Mouse (Mus musculus): ENCODE data around the gene Oaz1. TPM values are rescaled to one million over a fixed set of nuclear protein-coding genes. Genes with fewer than 3 reads are reported as not detected.
"Not testable (repeated sequence)": the region's sequence is repeated elsewhere in the genome, so short reads cannot be mapped to it uniquely, and the experiment has no call there.

The Oaz1 gene
- polyA plus RNA-seq, 1 experiment from 2014 or later: 1,272 TPM

- peak overlapping the region; percentile 98 for H3K4me2 ChIP-seq (ENCODE audit: low read length)
- peaks cover 11% of the 10 kb centered on the region for H3K36me3 ChIP-seq (ENCODE audit: control insufficient read depth, insufficient read depth, low read length)
- no peak for ATAC-seq
- peaks cover 12% of the 10 kb centered on the region for H3K4me1 ChIP-seq (ENCODE audit: control insufficient read depth, insufficient read depth, low read depth, low read length)
- H3K9me3 ChIP-seq (ENCODE audit: control insufficient read depth, low read length): no peaks in the 10 kb centered on the region
- H3K27me3 ChIP-seq (replicated peaks; ENCODE audit: control insufficient read depth, insufficient read depth, low read length): no peaks in the 10 kb centered on the region
- WGBS: 76% methylated on average over 10 of the region's 10 CpGs
- peak overlapping the region; percentile 77 for H3K4me3 ChIP-seq (ENCODE audit: low read length)
- no peak overlapping the region for H3K27ac ChIP-seq (ENCODE audit: low read depth, low read length)
- peak overlapping the region; percentile 92 for H3K9ac ChIP-seq (ENCODE audit: low read depth, low read length)
These were observed 1.5 kb downstream of the Oaz1 start for GRCm38 (mm10) chr10:80827870-80828420.

- H3K9ac ChIP-seq (ENCODE audit: low read depth, low read length): not testable (repeated sequence)
These were observed 2.1 kb downstream of the Oaz1 start for GRCm38 (mm10) chr10:80828587-80828986.

GRCm38 (mm10) chr10:80829359-80830278, 3.2 kb downstream of the Oaz1 start:
- Histone ChIP-seq H3K4me2 (ENCODE audit: low read length) (no peak overlapping the region), H3K4me3 (ENCODE audit: low read length) (no peak overlapping the region), H3K4me1 (ENCODE audit: control insufficient read depth, insufficient read depth, low read depth, low read length) (peaks cover 12% of the 10 kb centered on the region), H3K36me3 (ENCODE audit: control insufficient read depth, insufficient read depth, low read length) (peaks cover 14% of the 10 kb centered on the region), H3K27ac (ENCODE audit: low read depth, low read length) (no peak overlapping the region), H3K9me3 (ENCODE audit: control insufficient read depth, low read length) (0 out of 2 replicates have a peak, but pooled peaks cover 1% of the 10 kb centered on the region), H3K27me3 (replicated peaks; ENCODE audit: control insufficient read depth, insufficient read depth, low read length) (peaks cover 10% of the 10 kb centered on the region), H3K9ac (ENCODE audit: low read depth, low read length) (no peak overlapping the region)
- no peak for ATAC-seq
- 88% methylated on average over 1 of the region's 1 CpGs for WGBS

More at GRCm38 (mm10) chr10:80828587-80828986, 2.1 kb downstream of the Oaz1 start:
- not testable (repeated sequence) for ATAC-seq; H3K27ac ChIP-seq (ENCODE audit: low read depth, low read length); H3K27me3 ChIP-seq (replicated peaks; ENCODE audit: control insufficient read depth, insufficient read depth, low read length); H3K9me3 ChIP-seq (ENCODE audit: control insufficient read depth, low read length)
- Histone ChIP-seq H3K4me3 (ENCODE audit: low read length) (peak overlapping the region; percentile 77; the same call in 1 of the 2 replicates), H3K36me3 (ENCODE audit: control insufficient read depth, insufficient read depth, low read length) (peaks cover 11% of the 10 kb centered on the region), H3K4me1 (ENCODE audit: control insufficient read depth, insufficient read depth, low read depth, low read length) (peaks cover 12% of the 10 kb centered on the region), H3K4me2 (ENCODE audit: low read length) (peak overlapping the region; percentile 98)
- WGBS: 79% methylated on average over 9 of the region's 9 CpGs

GRCm38 (mm10) chr10:80831136-80831535, 4.7 kb downstream of the Oaz1 start:
- peaks cover 19% of the 10 kb centered on the region for H3K36me3 ChIP-seq (ENCODE audit: control insufficient read depth, insufficient read depth, low read length)
- H3K9ac ChIP-seq (ENCODE audit: low read depth, low read length): no peak overlapping the region
- H3K9me3 ChIP-seq (ENCODE audit: control insufficient read depth, low read length): 0 out of 2 replicates have a peak, but pooled peaks cover 4% of the 10 kb centered on the region
- H3K4me2 ChIP-seq (ENCODE audit: low read length): no peak overlapping the region
- H3K27me3 ChIP-seq (replicated peaks; ENCODE audit: control insufficient read depth, insufficient read depth, low read length): peaks cover 21% of the 10 kb centered on the region
- ATAC-seq: no peak
- H3K27ac ChIP-seq (ENCODE audit: low read depth, low read length): no peak overlapping the region
- 8% methylated on average over 9 of the region's 9 CpGs for WGBS
- no peak overlapping the region for H3K4me3 ChIP-seq (ENCODE audit: low read length)
- H3K4me1 ChIP-seq (ENCODE audit: control insufficient read depth, insufficient read depth, low read depth, low read length): peaks cover 12% of the 10 kb centered on the region

GRCm38 (mm10) chr10:80832818-80833217, 6.4 kb downstream of the Oaz1 start:
- H3K4me1 ChIP-seq (ENCODE audit: control insufficient read depth, insufficient read depth, low read depth, low read length): peaks cover 8% of the 10 kb centered on the region
- no peak overlapping the region for H3K4me3 ChIP-seq (ENCODE audit: low read length)
- H3K4me2 ChIP-seq (ENCODE audit: low read length): no peak overlapping the region
- H3K9ac ChIP-seq (ENCODE audit: low read depth, low read length): no peak overlapping the region
- WGBS: 48% methylated on average over 7 of the region's 7 CpGs
- H3K9me3 ChIP-seq (ENCODE audit: control insufficient read depth, low read length): 0 out of 2 replicates have a peak, but pooled peaks cover 4% of the 10 kb centered on the region
- peaks cover 19% of the 10 kb centered on the region for H3K36me3 ChIP-seq (ENCODE audit: control insufficient read depth, insufficient read depth, low read length)
- H3K27me3 ChIP-seq (replicated peaks; ENCODE audit: control insufficient read depth, insufficient read depth, low read length): peaks cover 21% of the 10 kb centered on the region
- ATAC-seq: no peak
- no peak overlapping the region for H3K27ac ChIP-seq (ENCODE audit: low read depth, low read length)

- no peak overlapping the region; the same call in 1 of the 2 replicates for H3K9ac ChIP-seq (ENCODE audit: low read depth, low read length)
- H3K4me1 ChIP-seq (ENCODE audit: control insufficient read depth, insufficient read depth, low read depth, low read length): no peaks in the 10 kb centered on the region; the same call in 1 of the 2 replicates
- 0 out of 2 replicates have a peak overlapping the region, but pooled peaks have one; percentile 12 for H3K4me2 ChIP-seq (ENCODE audit: low read length)
- WGBS: 43% methylated on average over 30 of the region's 30 CpGs
- H3K9me3 ChIP-seq (ENCODE audit: control insufficient read depth, low read length): 0 out of 2 replicates have a peak, but pooled peaks cover 4% of the 10 kb centered on the region
- peaks cover 8% of the 10 kb centered on the region; the same call in 1 of the 2 replicates for H3K36me3 ChIP-seq (ENCODE audit: control insufficient read depth, insufficient read depth, low read length)
- H3K27me3 ChIP-seq (replicated peaks; ENCODE audit: control insufficient read depth, insufficient read depth, low read length): peaks cover 21% of the 10 kb centered on the region
- H3K27ac ChIP-seq (ENCODE audit: low read depth, low read length): no peak overlapping the region
- ATAC-seq: 0 out of 2 replicates have a peak, but pooled peaks have one; percentile 9
- H3K4me3 ChIP-seq (ENCODE audit: low read length): no peak overlapping the region
These were observed 9.2 kb downstream of the Oaz1 start for GRCm38 (mm10) chr10:80835617-80836016.

GRCm38 (mm10) chr10:80836949-80837379, 10.5 kb downstream of the Oaz1 start:
- ATAC-seq: no peak
- Histone ChIP-seq H3K27ac (ENCODE audit: low read depth, low read length) (no peak overlapping the region), H3K27me3 (replicated peaks; ENCODE audit: control insufficient read depth, insufficient read depth, low read length) (peaks cover 21% of the 10 kb centered on the region), H3K4me2 (ENCODE audit: low read length) (no peak overlapping the region), H3K36me3 (ENCODE audit: control insufficient read depth, insufficient read depth, low read length) (peaks cover 8% of the 10 kb centered on the region; the same call in 1 of the 2 replicates), H3K9ac (ENCODE audit: low read depth, low read length) (no peak overlapping the region), H3K9me3 (ENCODE audit: control insufficient read depth, low read length) (0 out of 2 replicates have a peak, but pooled peaks cover 4% of the 10 kb centered on the region), H3K4me1 (ENCODE audit: control insufficient read depth, insufficient read depth, low read depth, low read length) (no peaks in the 10 kb centered on the region; the same call in none of the 2 replicates), H3K4me3 (ENCODE audit: low read length) (no peak overlapping the region)
- WGBS: 44% methylated on average over 7 of the region's 7 CpGs

GRCm38 (mm10) chr10:80837827-80838226, 11.4 kb downstream of the Oaz1 start:
- Histone ChIP-seq H3K4me2 (ENCODE audit: low read length) (no peak overlapping the region), H3K4me1 (ENCODE audit: control insufficient read depth, insufficient read depth, low read depth, low read length) (peaks cover under 1% of the 10 kb centered on the region), H3K9ac (ENCODE audit: low read depth, low read length) (no peak overlapping the region), H3K36me3 (ENCODE audit: control insufficient read depth, insufficient read depth, low read length) (peaks cover 8% of the 10 kb centered on the region; the same call in 1 of the 2 replicates), H3K4me3 (ENCODE audit: low read length) (no peak overlapping the region), H3K27me3 (replicated peaks; ENCODE audit: control insufficient read depth, insufficient read depth, low read length) (peaks cover 22% of the 10 kb centered on the region), H3K9me3 (ENCODE audit: control insufficient read depth, low read length) (0 out of 2 replicates have a peak, but pooled peaks cover 4% of the 10 kb centered on the region), H3K27ac (ENCODE audit: low read depth, low read length) (no peak overlapping the region)
- 23% methylated on average over 2 of the region's 2 CpGs for WGBS
- no peak for ATAC-seq

All from hindbrain, embryonic 16.5 days (tissue).